Mouse (Mus musculus): ENCODE data around the gene Sgk2.

GRCm38 (mm10) chr2:162986764-162987163 lies 366 bp upstream of the Sgk2 start:
- TF ChIP-seq CTCF (IDR thresholded peaks at IDR 0.05), result no peak
- TF ChIP-seq EP300 (IDR thresholded peaks at IDR 0.05; ENCODE audit: insufficient read depth, low read depth, low read length), result no peak

All from heart, adult 2 months (tissue).